Mouse (Mus musculus) forebrain, embryonic 11.5 days (tissue): Measurements from ENCODE around the gene Ctsf. TPM values are rescaled to one million over a fixed set of nuclear protein-coding genes. Genes with fewer than 3 reads are reported as not detected.

Experiments used
- ATAC-seq: fragments of 200-750 bp; cut with Nextera tagmentation; replicated peaks from 2 replicates; pipeline ENCODE4 v1.8.0; 2017; ENCODE audit warnings: moderate TSS enrichment; ENCODE audit not compliant: low FRiP score
- DNase-seq: peaks from one replicate; pipeline ENCODE4 v3.0.0-alpha.2; 2017; ENCODE audit warnings: low spot score
- H3K27ac ChIP-seq: fragments of 300-500 bp; sonication (generic); 2 replicates; pipeline ENCODE4 v1.5.1; 2014; ENCODE audit warnings: low read depth, low read length
- H3K27me3 ChIP-seq: fragments of 300-500 bp; sonication (generic); 2 replicates; pipeline ENCODE4 v1.6.1; 2014; ENCODE audit warnings: mild to moderate bottlenecking, low read length, mixed read lengths; ENCODE audit not compliant: control insufficient read depth, insufficient read depth
- H3K36me3 ChIP-seq: fragments of 300-500 bp; sonication (generic); 2 replicates; pipeline ENCODE4 v1.6.1; 2014; ENCODE audit warnings: mild to moderate bottlenecking, low read length, moderate library complexity, mixed read lengths; ENCODE audit not compliant: control insufficient read depth, insufficient read depth
- H3K4me1 ChIP-seq: fragments of 300-500 bp; sonication (generic); replicated peaks from 2 replicates; pipeline ENCODE4 v1.6.1; 2014; ENCODE audit warnings: low read length, mixed read lengths; ENCODE audit not compliant: control insufficient read depth, insufficient read depth
- H3K4me2 ChIP-seq: fragments of 300-500 bp; sonication (generic); 2 replicates; pipeline ENCODE4 v1.6.1; 2014; ENCODE audit warnings: low read depth, mild to moderate bottlenecking, low read length, moderate library complexity, mixed read lengths; ENCODE audit not compliant: severe bottlenecking
- H3K4me3 ChIP-seq: fragments of 300-500 bp; sonication (generic); 2 replicates; pipeline ENCODE4 v1.5.1; 2014; ENCODE audit warnings: low read depth, low read length
- H3K9ac ChIP-seq: fragments of 300-500 bp; sonication (generic); 2 replicates; pipeline ENCODE4 v1.6.1; 2014; ENCODE audit warnings: low read length
- H3K9me3 ChIP-seq: fragments of 300-500 bp; sonication (generic); 2 replicates; pipeline ENCODE4 v1.6.1; 2016; ENCODE audit warnings: low read length, mixed read lengths; ENCODE audit not compliant: control insufficient read depth
- WGBS: fragments of 180-500 bp; shearing (Covaris S2); extraction: QIAGEN DNeasy Blood & Tissue Kit; methylation state at CpG from one replicate; pipeline ENCODE4 v1.1.7; 2014; 5-methylcytosine and 5-hydroxymethylcytosine counted together
- polyA plus RNA-seq: library from polyadenylated mRNA; unstranded; fragments of >200 nt; fragmentation: Nextera tagmentation; extraction: Ambion mirVana; gene quantifications from 2 replicates; pipeline ENCODE4 v1.2.1, GENCODE M21; 2014

The Ctsf gene
- polyA plus RNA-seq, 1 experiment from 2014 or later, result 20.2 TPM

- no peak overlapping the region for H3K4me3 ChIP-seq
- H3K4me2 ChIP-seq, result no peak overlapping the region
- no peaks in the 10 kb centered on the region; the same call in 1 of the 2 replicates for H3K36me3 ChIP-seq
- 0 out of 2 replicates have a peak, but pooled peaks cover 3% of the 10 kb centered on the region for H3K4me1 ChIP-seq
- no peak for ATAC-seq
- WGBS, result 91% methylated on average over 4 of the region's 4 CpGs
- no peak overlapping the region for H3K27ac ChIP-seq
- H3K27me3 ChIP-seq, result no peaks in the 10 kb centered on the region
- H3K9ac ChIP-seq, result no peak overlapping the region
- H3K9me3 ChIP-seq, result no peaks in the 10 kb centered on the region
- no peak for DNase-seq
Observed at GRCm38 (mm10) chr19:4908107-4908506, 53.2 kb downstream of the Ctsf start.

GRCm38 (mm10) chr19:4909376-4909775, 54.4 kb downstream of the Ctsf start:
- WGBS, result 92% methylated on average over 7 of the region's 7 CpGs
- H3K9ac ChIP-seq, result no peak overlapping the region
- ATAC-seq, result no peak
- H3K27me3 ChIP-seq, result no peaks in the 10 kb centered on the region
- H3K4me1 ChIP-seq, result 0 out of 2 replicates have a peak, but pooled peaks cover 3% of the 10 kb centered on the region
- H3K4me2 ChIP-seq, result no peak overlapping the region
- no peak overlapping the region for H3K4me3 ChIP-seq
- no peak for DNase-seq
- peaks cover 8% of the 10 kb centered on the region; the same call in 1 of the 2 replicates for H3K36me3 ChIP-seq
- H3K9me3 ChIP-seq, result no peaks in the 10 kb centered on the region
- H3K27ac ChIP-seq, result no peak overlapping the region

Other genes starting within 250 kb of the Ctsf start
- 8.5 and 12.0 TPM in 2 replicates for gene Lrfn4, start 239.5 kb upstream of the Ctsf start, polyA plus RNA-seq
- 60.1 and 67.2 TPM in 2 replicates for gene Rce1, start 229.5 kb upstream of the Ctsf start, polyA plus RNA-seq
- 4.6 and 4.9 TPM in 2 replicates for gene Gm960, start 156.5 kb upstream of the Ctsf start, polyA plus RNA-seq
- gene Sptbn2, start 144.0 kb upstream of the Ctsf start, polyA plus RNA-seq, result 15.2 and 16.7 TPM in 2 replicates
- gene Rbm4b, start 98.6 kb upstream of the Ctsf start, polyA plus RNA-seq, result 136 and 139 TPM in 2 replicates
- 100 and 110 TPM in 2 replicates for gene Rbm4, start 61.2 kb upstream of the Ctsf start, polyA plus RNA-seq
- 15.0 and 31.9 TPM in 2 replicates for gene Gm21992, start 43.5 kb upstream of the Ctsf start, polyA plus RNA-seq
- 139 and 144 TPM in 2 replicates for gene Rbm14, start 43.5 kb upstream of the Ctsf start, polyA plus RNA-seq
- 36.4 and 37.9 TPM in 2 replicates for gene Ccs, start 15.8 kb upstream of the Ctsf start, polyA plus RNA-seq
- 0.11 and 0.17 TPM in 2 replicates for gene Ccdc87, start 15.8 kb upstream of the Ctsf start, polyA plus RNA-seq
- gene Actn3, start 22.8 kb downstream of the Ctsf start, polyA plus RNA-seq, result 1.8 and 2.2 TPM in 2 replicates
- gene Zdhhc24, start 23.5 kb downstream of the Ctsf start, polyA plus RNA-seq, result 12.3 and 15.7 TPM in 2 replicates
- gene Bbs1, start 51.5 kb downstream of the Ctsf start, polyA plus RNA-seq, result 8.7 and 13.9 TPM in 2 replicates
- 152 and 172 TPM in 2 replicates for gene Dpp3, start 73.2 kb downstream of the Ctsf start, polyA plus RNA-seq
- gene Peli3, start 88.0 kb downstream of the Ctsf start, polyA plus RNA-seq, result 2.1 and 2.5 TPM in 2 replicates
- gene Mrpl11, start 107.0 kb downstream of the Ctsf start, polyA plus RNA-seq, result 136 and 145 TPM in 2 replicates
- not detected in 2 replicates for gene Npas4, start 135.2 kb downstream of the Ctsf start, polyA plus RNA-seq
- gene Slc29a2, start 168.7 kb downstream of the Ctsf start, polyA plus RNA-seq, result 5.5 and 8.3 TPM in 2 replicates
- gene B4gat1, start 183.7 kb downstream of the Ctsf start, polyA plus RNA-seq, result 35.2 and 40.4 TPM in 2 replicates
- gene AC124502.3, start 183.8 kb downstream of the Ctsf start, polyA plus RNA-seq, result 4.0 and 4.2 TPM in 2 replicates
- gene Brms1, start 186.2 kb downstream of the Ctsf start, polyA plus RNA-seq, result 58.4 and 62.6 TPM in 2 replicates
- 2.0 TPM in 2 replicates for gene Rin1, start 195.4 kb downstream of the Ctsf start, polyA plus RNA-seq
- gene Cd248, start 212.9 kb downstream of the Ctsf start, polyA plus RNA-seq, result 30.7 and 32.7 TPM in 2 replicates
- 1.2 and 1.8 TPM in 2 replicates for gene Tmem151a, start 230.4 kb downstream of the Ctsf start, polyA plus RNA-seq
- gene Yif1a, start 233.4 kb downstream of the Ctsf start, polyA plus RNA-seq, result 69.5 and 75.8 TPM in 2 replicates
- 93.2 and 112 TPM in 2 replicates for gene Cnih2, start 243.4 kb downstream of the Ctsf start, polyA plus RNA-seq